Mouse (Mus musculus) ES-E14 (cell line): ENCODE measurements around the gene Srbd1. TPM values are rescaled to one million over a fixed set of nuclear protein-coding genes. Genes with fewer than 3 reads are reported as not detected.

ENCODE experiments used
- DNase-seq: peaks from one replicate; pipeline ENCODE4 v3.0.0-alpha.2; 2013; ENCODE audit warnings: low read depth, low spot score
- H3K27ac ChIP-seq: 2 replicates; pipeline ENCODE4 v1.5.1; 2012; ENCODE audit warnings: low read depth, mild to moderate bottlenecking, low read length, moderate library complexity, mixed read lengths; ENCODE audit not compliant: poor library complexity, insufficient read depth, severe bottlenecking
- H3K36me3 ChIP-seq: 2 replicates; pipeline ENCODE4 v1.6.1; 2012; ENCODE audit warnings: mild to moderate bottlenecking, low read length, moderate library complexity, mixed read lengths; ENCODE audit not compliant: control insufficient read depth, poor library complexity, insufficient read depth, severe bottlenecking
- H3K4me1 ChIP-seq, 2 experiments: fragments of 150-350 bp in 1 of 2; sonication (generic) in 1 of 2; 2 replicates each; pipeline ENCODE4 v1.6.1; 2012; ENCODE audit warnings: low read length in 2 of 2, mild to moderate bottlenecking in 1 of 2, mixed read lengths in 1 of 2; ENCODE audit not compliant: control insufficient read depth in 2 of 2, insufficient read depth in 2 of 2, poor library complexity in 1 of 2
- H3K4me3 ChIP-seq, 2 experiments: fragments of 150-350 bp in 1 of 2; sonication (generic) in 1 of 2; 2 replicates each; pipeline ENCODE4 v1.5.1; 2012; ENCODE audit warnings: low read length in 2 of 2, low read depth in 1 of 2, mild to moderate bottlenecking in 1 of 2, mixed read lengths in 1 of 2; ENCODE audit not compliant: insufficient read depth in 1 of 2, poor library complexity in 1 of 2, severe bottlenecking in 1 of 2
- H3K9ac ChIP-seq: 2 replicates; pipeline ENCODE4 v1.6.1; 2012; ENCODE audit warnings: low read depth, mild to moderate bottlenecking, low read length, mixed read lengths; ENCODE audit not compliant: poor library complexity, insufficient read depth, severe bottlenecking
- H3K9me3 ChIP-seq: fragments of 150-350 bp; sonication (generic); 2 replicates; pipeline ENCODE4 v1.6.1; 2012; ENCODE audit warnings: low read depth, mild to moderate bottlenecking, low read length; ENCODE audit not compliant: control insufficient read depth, insufficient read depth
- CHD2 ChIP-seq: IDR thresholded peaks from 2 replicates; pipeline ENCODE4 v1.6.1; 2014; ENCODE audit warnings: mild to moderate bottlenecking, low read depth, low read length, inconsistent platforms
- HCFC1 ChIP-seq: IDR thresholded peaks from 2 replicates; pipeline ENCODE4 v1.6.1; 2012; ENCODE audit warnings: low read length, inconsistent platforms, borderline replicate concordance; ENCODE audit not compliant: insufficient read depth
- MAFK ChIP-seq: IDR thresholded peaks from 2 replicates; pipeline ENCODE4 v1.6.1; 2014; ENCODE audit warnings: mild to moderate bottlenecking, low read depth, low read length, inconsistent platforms; ENCODE audit not compliant: insufficient read depth
- ZC3H11A ChIP-seq: IDR thresholded peaks from 2 replicates; pipeline ENCODE4 v1.6.1; 2012; ENCODE audit warnings: low read depth, mild to moderate bottlenecking, inconsistent platforms, low read length, borderline replicate concordance
- ZNF384 ChIP-seq: IDR thresholded peaks from 2 replicates; pipeline ENCODE4 v1.6.1; 2012; ENCODE audit warnings: low read depth, low read length, inconsistent platforms
- in situ Hi-C, 2 experiments: fragments of 600-800 bp; cut with MboI; formaldehyde crosslinking; loops; one replicate each; pipeline ENCODE4 v1.15.1; 2025; ENCODE audit warnings: low sequenced_read_pairs in 2 of 2, inconsistent platforms in 1 of 2; ENCODE audit not compliant: unreplicated experiment in 2 of 2
- total RNA-seq: library from RNA; depleted of rRNA; stranded (reverse); fragments of 300-350 nt; gene quantifications from 2 replicates; pipeline ENCODE4 v1.2.3, GENCODE M21; 2012

The Srbd1 gene
- total RNA-seq, 1 experiment: 39.1 TPM

GRCm38 (mm10) chr17:86024589-86024988 is 120.4 kb downstream of the Srbd1 start:
- Histone ChIP-seq H3K4me1 (no peaks in the 10 kb centered on the region), H3K4me3 (no peak overlapping the region), H3K36me3 (no peaks in the 10 kb centered on the region), H3K9me3 (no peaks in the 10 kb centered on the region), H3K9ac (no peak overlapping the region), H3K27ac (no peak overlapping the region)
- in situ Hi-C loops: no loop called here
- no peak for TF ChIP-seq ZC3H11A
- no peak for TF ChIP-seq MAFK
- TF ChIP-seq HCFC1: no peak
- no peak for TF ChIP-seq ZNF384
- no peak for TF ChIP-seq CHD2
- DNase-seq: no peak

GRCm38 (mm10) chr17:86022366-86022765 is 122.6 kb downstream of the Srbd1 start:
- Histone ChIP-seq H3K27ac (no peak overlapping the region), H3K9me3 (no peaks in the 10 kb centered on the region), H3K4me3 (no peak overlapping the region), H3K4me1 (no peaks in the 10 kb centered on the region), H3K36me3 (no peaks in the 10 kb centered on the region), H3K9ac (no peak overlapping the region)
- TF ChIP-seq CHD2 (no peak), ZNF384 (no peak)
- in situ Hi-C loops: no loop called here
- DNase-seq: no peak

- no peak overlapping the region for H3K27ac ChIP-seq
- in situ Hi-C loops: no loop called here
- H3K9ac ChIP-seq: no peak overlapping the region
- TF ChIP-seq ZC3H11A: no peak
- no peak for TF ChIP-seq ZNF384
- TF ChIP-seq HCFC1: no peak
- no peak for TF ChIP-seq MAFK
- no peak for TF ChIP-seq CHD2
- no peak overlapping the region for H3K4me3 ChIP-seq
- no peaks in the 10 kb centered on the region for H3K36me3 ChIP-seq
- no peaks in the 10 kb centered on the region for H3K4me1 ChIP-seq
- H3K9me3 ChIP-seq: no peaks in the 10 kb centered on the region
- DNase-seq: no peak
Measured at GRCm38 (mm10) chr17:86021815-86022214, 123.2 kb downstream of the Srbd1 start.

GRCm38 (mm10) chr17:86021231-86021630 is 123.7 kb downstream of the Srbd1 start:
- no peaks in the 10 kb centered on the region for H3K9me3 ChIP-seq
- no peaks in the 10 kb centered on the region for H3K4me1 ChIP-seq
- in situ Hi-C loops: no loop called here
- no peaks in the 10 kb centered on the region for H3K36me3 ChIP-seq
- H3K27ac ChIP-seq: no peak overlapping the region
- DNase-seq: no peak
- TF ChIP-seq ZC3H11A (no peak), CHD2 (no peak), HCFC1 (no peak), ZNF384 (no peak), MAFK (no peak)
- no peak overlapping the region for H3K4me3 ChIP-seq
- H3K9ac ChIP-seq: no peak overlapping the region

GRCm38 (mm10) chr17:86019793-86020192 is 125.2 kb downstream of the Srbd1 start:
- Histone ChIP-seq H3K4me1 (no peaks in the 10 kb centered on the region), H3K4me3 (no peak overlapping the region), H3K9me3 (no peaks in the 10 kb centered on the region), H3K36me3 (no peaks in the 10 kb centered on the region), H3K27ac (no peak overlapping the region), H3K9ac (no peak overlapping the region)
- DNase-seq: no peak
- in situ Hi-C loops: no loop called here
- no peak for TF ChIP-seq HCFC1
- no peak for TF ChIP-seq ZC3H11A
